Mouse (Mus musculus) stomach, embryonic 16.5 days (tissue): ENCODE measurements around the gene 6030452D12Rik. TPM values are rescaled to one million over a fixed set of nuclear protein-coding genes. Genes with fewer than 3 reads are reported as not detected.

Source experiments
- ATAC-seq: fragments of 200-750 bp; cut with Nextera tagmentation; 2 replicates; pipeline ENCODE4 v1.8.0; 2017; ENCODE audit warnings: moderate number of reproducible peaks, moderate TSS enrichment; ENCODE audit not compliant: insufficient read depth, low FRiP score
- H3K27ac ChIP-seq: fragments of 300-500 bp; sonication (generic); 2 replicates; pipeline ENCODE4 v1.5.1; 2014; ENCODE audit warnings: low read length
- H3K27me3 ChIP-seq: fragments of 300-500 bp; sonication (generic); 2 replicates; pipeline ENCODE4 v1.6.1; 2014; ENCODE audit warnings: low read length, control low read depth, mixed read lengths; ENCODE audit not compliant: control insufficient read depth, insufficient read depth
- H3K36me3 ChIP-seq: fragments of 300-500 bp; sonication (generic); 2 replicates; pipeline ENCODE4 v1.6.1; 2014; ENCODE audit warnings: low read length; ENCODE audit not compliant: control insufficient read depth, insufficient read depth
- H3K4me1 ChIP-seq: fragments of 300-500 bp; sonication (generic); 2 replicates; pipeline ENCODE4 v1.6.1; 2014; ENCODE audit warnings: low read length, control low read depth, mixed read lengths; ENCODE audit not compliant: control insufficient read depth, insufficient read depth
- H3K4me2 ChIP-seq: fragments of 300-500 bp; sonication (generic); 2 replicates; pipeline ENCODE4 v1.6.1; 2014; ENCODE audit warnings: low read depth, low read length, mixed read lengths
- H3K4me3 ChIP-seq: fragments of 300-500 bp; sonication (generic); replicated peaks from 2 replicates; pipeline ENCODE4 v1.5.1; 2014; ENCODE audit warnings: mild to moderate bottlenecking, low read length
- H3K9ac ChIP-seq: fragments of 300-500 bp; sonication (generic); 2 replicates; pipeline ENCODE4 v1.6.1; 2014; ENCODE audit warnings: low read length
- H3K9me3 ChIP-seq: fragments of 300-500 bp; sonication (generic); replicated peaks from 2 replicates; pipeline ENCODE4 v1.6.1; 2016; ENCODE audit warnings: low read length, control low read depth; ENCODE audit not compliant: control insufficient read depth
- WGBS: fragments of 180-500 bp; shearing (Covaris S2); extraction: QIAGEN DNeasy Blood & Tissue Kit; methylation state at CpG from one replicate; pipeline ENCODE4 v1.1.7; 2014; 5-methylcytosine and 5-hydroxymethylcytosine counted together
- polyA plus RNA-seq: library from polyadenylated mRNA; unstranded; fragments of >200 nt; fragmentation: Nextera tagmentation; extraction: Ambion mirVana; gene quantifications from 2 replicates; pipeline ENCODE4 v1.2.1, GENCODE M21; 2015

The 6030452D12Rik gene
- polyA plus RNA-seq, 1 experiment from 2014 or later: not detected

DNA sequence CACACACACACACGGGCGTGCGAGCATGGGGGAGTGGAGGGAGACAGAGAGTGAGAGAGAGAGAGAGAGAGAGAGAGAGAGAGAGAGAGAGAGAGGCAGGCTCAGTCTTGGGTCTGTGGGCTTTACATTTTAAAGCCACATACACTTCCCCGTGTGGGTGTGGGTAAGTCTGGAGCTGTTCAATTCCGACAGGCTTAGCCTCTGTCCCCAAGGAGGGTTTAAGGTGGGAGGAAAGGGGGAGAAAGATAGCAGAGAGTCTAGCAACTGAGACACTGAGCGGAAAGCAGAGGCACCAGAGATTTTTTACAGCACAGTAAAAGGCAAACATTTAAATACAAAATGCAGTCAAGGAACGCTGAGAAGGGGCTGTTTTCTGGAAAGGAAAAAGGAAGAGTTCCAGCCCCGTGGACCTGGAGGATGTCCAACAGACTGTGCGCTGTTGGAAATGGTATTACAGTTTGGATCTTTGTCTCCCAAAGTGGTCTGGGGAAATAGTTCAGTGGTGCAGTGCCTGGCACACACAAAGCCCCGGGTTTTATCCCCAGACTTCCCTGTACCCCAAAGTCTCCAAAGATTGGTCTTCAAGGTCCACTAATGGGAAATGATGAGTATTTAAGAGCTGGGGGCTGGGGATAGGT is 5.1 kb downstream of the 6030452D12Rik start:
- H3K4me3 ChIP-seq: no peak overlapping the region
- H3K4me1 ChIP-seq: peaks cover 13% of the 10 kb centered on the region
- H3K9ac ChIP-seq: peak overlapping the region; percentile 18
- no peaks in the 10 kb centered on the region for H3K9me3 ChIP-seq
- ATAC-seq: no peak
- WGBS: 32% methylated on average over 10 of the region's 10 CpGs
- no peak overlapping the region; the same call in 1 of the 2 replicates for H3K4me2 ChIP-seq
- peak overlapping the region; percentile 76 for H3K27ac ChIP-seq
- no peaks in the 10 kb centered on the region for H3K36me3 ChIP-seq
- H3K27me3 ChIP-seq: no peaks in the 10 kb centered on the region

DNA sequence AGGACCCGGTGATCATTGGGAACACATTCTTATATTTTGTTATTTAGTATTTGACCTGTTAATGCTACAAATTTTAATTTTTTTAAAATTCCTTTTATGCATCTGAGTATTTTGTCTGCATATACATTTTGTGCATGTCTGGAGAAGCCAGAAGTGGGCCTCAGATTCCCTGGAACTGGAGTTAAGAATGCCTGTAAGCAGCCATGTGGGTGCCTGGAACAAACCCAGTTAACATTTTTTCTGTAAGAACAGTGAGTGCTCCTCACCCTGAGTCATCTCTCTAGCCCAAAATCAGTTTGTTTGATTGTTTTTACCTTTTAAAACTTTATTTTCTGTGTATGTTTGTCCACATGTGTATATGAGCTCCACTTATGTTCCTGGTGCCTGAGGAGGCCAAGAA is 5.8 kb downstream of the 6030452D12Rik start:
- peaks cover 15% of the 10 kb centered on the region for H3K4me1 ChIP-seq
- ATAC-seq: no peak

DNA sequence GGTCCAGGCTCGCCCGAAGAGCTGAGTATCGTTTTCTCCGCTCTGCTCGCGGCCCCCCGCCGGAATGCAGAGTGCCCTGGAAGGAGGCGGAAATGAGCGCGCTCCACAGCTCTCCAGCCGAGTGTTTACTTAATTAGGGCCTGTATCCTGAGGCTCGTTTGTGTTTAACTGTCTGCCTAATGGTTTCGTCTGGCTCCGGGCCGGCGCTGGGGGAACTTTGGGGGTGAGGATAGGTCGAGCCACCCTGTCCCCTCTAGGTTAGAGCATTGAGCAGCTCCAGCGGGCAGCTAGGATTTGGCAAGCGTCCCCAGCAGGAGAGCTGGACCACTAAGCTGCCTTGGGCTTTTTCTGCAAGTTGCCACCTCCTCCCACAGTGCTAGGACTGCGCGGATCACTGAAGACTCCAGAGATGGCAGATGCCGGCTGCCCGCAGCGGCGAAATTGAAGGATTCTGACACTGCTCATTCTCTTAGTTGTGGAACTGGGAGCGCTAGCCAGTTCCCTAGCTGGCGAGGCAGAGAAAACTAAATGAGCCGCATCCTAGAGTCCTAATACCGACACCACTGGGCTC is 7.5 kb downstream of the 6030452D12Rik start:
- Histone ChIP-seq H3K36me3 (no peaks in the 10 kb centered on the region), H3K4me2 (peak overlapping the region; percentile 62), H3K9me3 (no peaks in the 10 kb centered on the region), H3K4me3 (peak overlapping the region; percentile 31), H3K27ac (peak overlapping the region; percentile 71), H3K4me1 (peaks cover 25% of the 10 kb centered on the region), H3K27me3 (no peaks in the 10 kb centered on the region), H3K9ac (peak overlapping the region; percentile 67)
- peak; percentile 68; the same call in 1 of the 2 replicates for ATAC-seq
- 3% methylated on average over 30 of the region's 30 CpGs for WGBS

More for the DNA sequence above, 5.8 kb downstream of the 6030452D12Rik start:
- H3K27ac ChIP-seq: no peak overlapping the region; the same call in 1 of the 2 replicates
- no peak overlapping the region for H3K4me3 ChIP-seq
- H3K9ac ChIP-seq: no peak overlapping the region
- no peak overlapping the region for H3K4me2 ChIP-seq
- no peaks in the 10 kb centered on the region for H3K36me3 ChIP-seq
- no peaks in the 10 kb centered on the region for H3K9me3 ChIP-seq
- no peaks in the 10 kb centered on the region for H3K27me3 ChIP-seq
- 82% methylated on average over 1 of the region's 1 CpGs for WGBS

DNA sequence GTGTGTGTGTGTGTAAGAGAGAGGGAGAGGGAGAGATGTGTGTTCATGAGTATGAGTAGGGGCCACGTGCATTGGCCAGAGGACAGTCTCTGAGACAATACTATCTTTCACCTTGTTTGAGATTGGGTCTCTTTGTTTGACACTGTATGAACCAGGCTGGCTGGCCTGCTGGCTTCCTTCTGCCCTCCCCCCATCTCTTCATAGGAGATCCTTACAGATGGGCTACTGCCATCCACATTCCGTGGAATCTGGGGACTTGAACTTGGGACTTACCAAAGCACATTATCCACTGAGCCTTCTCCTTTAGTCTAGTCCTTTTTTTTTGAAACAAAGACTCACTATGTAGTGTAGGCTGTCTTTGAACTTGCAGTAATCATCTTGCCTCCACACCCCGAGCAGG is 8.1 kb downstream of the 6030452D12Rik start:
- no peak for ATAC-seq
- Histone ChIP-seq H3K4me2 (peak overlapping the region; percentile 62; the same call in 1 of the 2 replicates), H3K27me3 (no peaks in the 10 kb centered on the region), H3K4me3 (no peak overlapping the region), H3K27ac (peak overlapping the region; percentile 71; the same call in 1 of the 2 replicates), H3K4me1 (peaks cover 25% of the 10 kb centered on the region), H3K9ac (no peak overlapping the region), H3K36me3 (no peaks in the 10 kb centered on the region), H3K9me3 (no peaks in the 10 kb centered on the region)
- WGBS: 39% methylated on average over 3 of the region's 3 CpGs

DNA sequence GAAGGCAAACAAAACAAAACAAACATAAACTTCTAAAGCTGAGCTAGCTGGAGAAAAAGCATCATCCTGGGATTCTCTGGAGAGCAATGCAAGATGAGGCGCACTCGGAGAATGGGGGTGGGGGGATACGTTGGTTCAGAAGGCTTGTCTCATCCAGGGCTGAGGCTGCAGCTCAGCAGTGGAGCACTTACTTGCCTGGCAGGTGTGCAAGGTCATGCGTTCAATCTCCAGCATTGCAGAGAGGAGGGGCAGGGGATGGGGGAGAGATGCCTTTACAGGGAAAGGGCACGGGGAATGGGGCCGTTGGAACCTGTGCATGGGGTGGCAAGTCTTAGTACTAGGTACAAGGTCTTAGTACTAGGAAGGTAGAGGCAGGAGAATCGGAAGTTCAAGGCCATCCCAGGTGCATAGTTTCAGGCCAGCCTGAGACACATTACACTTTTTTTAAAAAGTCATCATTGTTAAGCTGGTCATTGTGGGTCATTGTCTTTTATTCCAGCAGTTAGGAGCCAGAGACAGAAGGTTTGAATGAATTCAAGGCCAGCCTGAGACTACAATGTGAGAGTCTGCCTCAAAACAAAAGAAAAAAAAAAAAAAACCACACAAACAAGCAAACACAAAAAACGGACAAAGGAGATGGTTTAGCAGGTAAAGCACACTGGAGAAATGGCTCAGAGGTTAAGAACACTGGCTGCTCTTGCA is 8.9 kb downstream of the 6030452D12Rik start:
- no peak for ATAC-seq
- no peaks in the 10 kb centered on the region for H3K9me3 ChIP-seq
- no peak overlapping the region for H3K27ac ChIP-seq
- H3K4me3 ChIP-seq: no peak overlapping the region
- 66% methylated on average over 8 of the region's 8 CpGs for WGBS
- H3K27me3 ChIP-seq: no peaks in the 10 kb centered on the region
- no peak overlapping the region for H3K9ac ChIP-seq
- peaks cover 25% of the 10 kb centered on the region for H3K4me1 ChIP-seq
- no peak overlapping the region for H3K4me2 ChIP-seq
- H3K36me3 ChIP-seq: no peaks in the 10 kb centered on the region

DNA sequence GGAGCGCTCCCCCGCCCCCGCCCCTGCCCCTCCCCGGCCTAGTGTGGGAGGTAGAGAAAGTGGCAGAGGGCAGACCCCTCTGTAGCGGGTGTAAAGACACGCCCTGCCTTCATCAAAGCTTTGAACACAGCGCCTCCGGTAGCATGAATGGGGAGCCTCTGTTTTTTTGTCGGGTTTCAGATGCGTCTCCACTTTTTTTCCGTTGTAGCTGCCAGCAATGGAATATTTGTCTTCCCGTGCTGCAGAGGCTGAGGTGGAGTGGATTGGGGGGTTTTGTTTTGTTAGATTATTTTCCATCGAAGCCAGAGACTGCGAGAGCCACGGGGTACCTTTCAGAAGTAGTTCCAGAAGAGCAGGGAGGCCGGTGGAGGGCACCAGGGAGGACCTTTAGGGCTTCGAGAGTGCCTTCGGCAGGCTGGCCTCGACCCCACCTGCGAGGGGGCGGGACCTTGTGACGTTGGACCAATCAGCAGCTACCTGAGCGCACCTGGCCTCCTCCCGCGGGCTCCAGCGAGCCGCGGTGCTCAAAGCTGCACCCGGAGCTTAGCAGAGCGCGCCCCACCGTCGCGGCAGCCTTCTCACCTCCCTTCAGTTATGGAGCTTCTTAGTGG is 10.1 kb downstream of the 6030452D12Rik start, which contains the start of gene Cdh3:
TSS of gene Cdh3 (plus strand) at position 527 of the 611 bp plus-strand sequence.
- Histone ChIP-seq H3K9ac (peak within 1 kb of the TSS; percentile 77), H3K4me1 (peaks cover 25% of the 10 kb centered on the region), H3K4me3 (peak within 1 kb of the TSS; percentile 58), H3K27me3 (no peaks in the 10 kb centered on the region), H3K27ac (peak within 1 kb of the TSS; percentile 81), H3K4me2 (peak within 1 kb of the TSS; percentile 83), H3K36me3 (no peaks in the 10 kb centered on the region), H3K9me3 (no peaks in the 10 kb centered on the region)
- ATAC-seq: peak; percentile 87
- WGBS: 1% methylated on average over 34 of the region's 34 CpGs

DNA sequence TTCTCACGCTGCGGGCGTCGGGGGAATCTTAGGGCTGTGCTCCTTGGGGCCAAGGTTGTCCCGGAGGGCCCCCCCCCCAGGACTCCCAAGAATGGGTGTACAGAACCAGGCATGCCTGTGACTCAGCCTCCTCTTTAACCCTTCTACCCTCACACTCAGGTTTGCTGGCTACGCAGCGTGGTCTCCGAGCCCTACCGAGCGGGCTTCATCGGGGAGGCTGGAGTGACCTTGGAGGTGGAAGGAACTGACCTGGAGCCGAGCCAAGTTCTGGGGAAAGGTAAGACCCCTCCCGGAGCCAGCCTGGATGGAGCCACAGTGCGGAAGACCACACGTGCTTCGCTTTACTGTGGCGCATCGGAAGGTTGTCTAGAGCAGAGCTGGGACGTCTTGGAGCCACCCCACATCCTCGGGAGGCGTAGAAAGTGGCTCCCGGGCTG is 10.8 kb downstream of the 6030452D12Rik start:
- H3K4me3 ChIP-seq: peak overlapping the region; percentile 58
- peak; percentile 42 for ATAC-seq
- peaks cover 22% of the 10 kb centered on the region for H3K4me1 ChIP-seq
- H3K4me2 ChIP-seq: peak overlapping the region; percentile 83
- no peaks in the 10 kb centered on the region for H3K27me3 ChIP-seq
- H3K9ac ChIP-seq: peak overlapping the region; percentile 77
- no peaks in the 10 kb centered on the region for H3K9me3 ChIP-seq
- no peaks in the 10 kb centered on the region for H3K36me3 ChIP-seq
- 0% methylated on average over 22 of the region's 22 CpGs for WGBS
- H3K27ac ChIP-seq: peak overlapping the region; percentile 81

DNA sequence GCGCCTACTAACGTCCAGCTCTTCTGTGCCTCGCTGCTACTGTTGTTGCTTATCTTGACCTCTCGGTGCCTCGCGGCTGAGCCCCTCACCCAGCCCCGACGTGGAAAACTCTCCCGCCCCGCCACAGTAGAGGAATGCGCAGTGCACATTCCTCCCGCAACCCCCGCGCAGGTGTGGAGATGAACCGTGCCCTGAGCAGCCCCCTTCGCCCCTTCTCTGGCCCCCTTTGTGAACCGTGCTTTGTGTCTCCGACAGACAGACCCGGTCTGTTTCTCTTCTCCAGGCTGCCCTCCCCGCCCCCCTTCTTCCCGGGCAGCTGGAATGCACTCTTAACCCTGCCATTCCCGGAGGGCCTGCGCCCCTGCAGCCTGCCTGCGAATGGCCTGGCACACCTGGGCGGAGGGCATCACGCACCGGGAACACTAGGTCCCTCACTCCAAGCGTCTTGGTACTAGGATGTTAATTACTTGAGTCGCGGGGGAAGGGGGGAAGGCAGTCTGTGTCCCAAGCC is 11.3 kb downstream of the 6030452D12Rik start:
- Histone ChIP-seq H3K4me2 (peak overlapping the region; percentile 83), H3K4me1 (peaks cover 26% of the 10 kb centered on the region), H3K36me3 (no peaks in the 10 kb centered on the region), H3K9me3 (no peaks in the 10 kb centered on the region), H3K27me3 (no peaks in the 10 kb centered on the region), H3K9ac (peak overlapping the region; percentile 77), H3K4me3 (peak overlapping the region; percentile 58), H3K27ac (peak overlapping the region; percentile 81)
- WGBS: 2% methylated on average over 30 of the region's 30 CpGs
- peak; percentile 37; the same call in 1 of the 2 replicates for ATAC-seq
